Mouse (Mus musculus) thymus, postnatal 10 days (tissue): ENCODE measurements at regions not wholly inside any gene's neighbourhood (a gene's known extent, or its start where the extent isn't known, plus 50 kb on each side); places are given as distances from the start of the nearest gene placed in this dataset.
A peak's percentile ranks its signal among the peaks of the same experiment; 100 is the strongest.

Experiments used
- DNase-seq, 2 experiments: peaks; one replicate each; pipeline ENCODE4 v3.0.0; 2021; ENCODE audit warnings: low spot score in 2 of 2

DNA sequence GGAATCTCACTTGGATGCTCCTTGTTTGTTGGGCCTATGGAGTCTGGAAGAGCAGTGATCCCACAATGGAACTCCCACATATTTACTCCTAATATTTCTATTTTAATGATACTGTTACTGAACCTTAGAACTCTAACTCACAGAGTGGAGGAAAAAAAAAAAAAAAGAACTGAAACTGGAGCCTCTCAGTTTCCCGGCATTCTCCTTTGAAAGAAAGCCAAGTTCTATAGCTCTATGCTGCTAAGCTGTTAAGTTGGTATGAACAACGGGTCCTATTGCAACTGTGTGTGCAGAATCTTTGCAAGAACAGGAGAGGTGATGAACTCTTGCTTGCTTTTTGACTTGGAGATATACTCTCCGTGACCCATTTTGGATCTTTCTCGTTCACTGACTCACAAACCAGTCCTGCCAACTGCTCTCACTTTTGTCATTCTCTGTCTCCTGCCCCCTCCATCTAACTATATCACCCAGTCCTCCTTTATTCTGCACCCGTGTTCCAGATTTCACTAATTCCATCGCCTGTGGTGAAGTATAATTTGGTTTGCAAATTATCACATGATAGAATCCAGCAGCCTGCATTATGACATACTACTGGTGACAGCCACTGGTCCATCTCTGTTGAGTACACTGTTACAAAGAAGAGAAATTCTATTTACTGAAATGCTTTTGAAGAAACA, 92.6 kb upstream of the Ctsc start:
- DNase-seq: no peak

DNA sequence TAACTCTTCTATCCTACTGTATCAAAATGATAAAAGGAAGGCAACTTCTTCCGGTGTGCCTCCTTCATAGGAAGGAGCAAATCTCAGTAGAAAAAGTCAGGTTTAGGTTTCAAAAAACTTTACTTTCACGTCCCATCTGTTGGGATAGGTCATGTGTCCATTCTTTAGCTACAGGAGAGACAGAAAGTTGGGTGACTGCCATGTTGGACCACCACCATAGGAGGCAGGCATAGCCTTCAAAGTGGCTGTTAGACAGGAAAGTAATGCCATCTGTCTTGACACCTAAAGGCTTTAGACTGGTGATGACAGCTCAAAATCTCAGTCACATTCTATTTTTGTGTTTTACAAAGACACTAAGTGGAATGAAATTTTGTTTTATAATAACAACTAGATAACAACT, 90.3 kb upstream of the Ctsc start:
- DNase-seq: no peak

GRCm38 (mm10) chr7:88192771-88193170, 85.1 kb upstream of the Ctsc start:
- no peak for DNase-seq

GRCm38 (mm10) chr7:88199043-88199442, 78.8 kb upstream of the Ctsc start:
- no peak for DNase-seq

GRCm38 (mm10) chr7:88199929-88200538, 77.9 kb upstream of the Ctsc start:
- DNase-seq: no peak

DNA sequence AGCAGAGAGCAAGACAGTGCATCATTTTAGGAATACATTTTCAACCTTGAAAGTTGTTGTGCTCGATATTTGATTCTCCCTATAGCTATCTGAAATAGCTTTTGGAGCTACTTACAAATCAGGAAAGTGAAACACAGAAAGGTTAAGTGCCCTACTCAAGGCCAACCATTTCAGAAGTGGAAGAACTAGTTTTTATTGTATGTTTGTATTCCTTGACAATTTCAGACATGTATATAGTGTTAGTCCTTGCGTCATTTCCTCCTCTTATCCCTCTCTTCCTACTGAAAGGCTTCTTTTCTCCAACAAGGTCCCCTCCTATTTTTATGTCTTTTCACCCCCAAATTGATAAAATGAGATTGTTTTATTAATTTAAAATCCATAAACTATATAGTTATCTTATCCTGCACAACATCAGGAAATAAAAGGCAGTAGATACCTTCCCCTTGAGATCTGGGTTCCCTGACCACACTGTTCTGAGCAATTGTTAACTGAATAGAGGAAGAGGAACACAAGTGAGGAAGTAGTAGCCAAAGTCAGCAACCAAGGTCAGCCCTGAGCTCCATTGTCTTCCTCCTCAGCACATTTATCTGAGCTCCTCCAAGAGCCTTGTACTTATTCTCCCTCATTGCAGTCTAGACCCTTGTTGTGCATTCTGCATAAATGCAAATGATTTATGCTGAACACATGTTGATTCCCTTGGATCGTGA, 76.1 kb upstream of the Ctsc start:
- DNase-seq: no peak

- peak in 1 of 2 experiments; percentile 11 for DNase-seq
These were observed 71.6 kb upstream of the Ctsc start for GRCm38 (mm10) chr7:88206223-88206827.

DNA sequence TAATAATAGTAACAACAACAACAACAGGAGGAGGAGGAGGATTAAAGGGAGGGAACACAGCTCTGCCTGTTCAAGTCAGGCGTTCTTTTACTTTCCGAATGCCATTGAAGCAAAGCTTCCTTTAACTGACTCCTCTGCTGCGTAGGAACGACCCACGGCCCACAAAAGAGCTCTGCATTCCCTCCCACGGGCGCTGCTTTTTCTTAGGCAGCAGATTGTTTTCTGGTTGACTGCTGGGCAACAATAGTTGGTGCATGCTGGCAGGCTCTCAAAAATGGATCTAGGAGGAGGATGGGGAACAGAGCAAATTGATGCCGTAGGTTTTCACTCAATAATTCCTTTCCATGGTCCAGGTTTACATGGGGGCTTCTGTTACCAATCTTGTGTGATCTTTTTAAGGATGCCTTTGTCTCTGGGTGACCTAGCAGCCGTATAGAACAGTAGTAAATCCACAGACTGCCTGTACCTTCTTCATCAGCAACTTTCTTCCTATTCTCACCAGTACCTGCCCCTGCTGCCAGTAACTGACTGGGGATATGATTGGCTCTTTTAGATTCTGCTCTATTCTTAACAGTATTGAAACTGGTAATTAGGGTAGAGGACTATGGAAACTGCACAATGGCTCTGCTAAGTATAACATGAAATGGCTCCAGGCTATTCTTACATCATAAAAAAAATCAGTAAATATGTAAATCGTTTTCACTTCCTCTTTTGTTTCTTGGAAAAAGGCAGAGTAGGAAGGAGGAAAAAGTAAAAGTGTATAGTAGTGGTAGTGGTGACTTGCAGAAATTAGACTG, 70.8 kb upstream of the Ctsc start:
- no peak for DNase-seq

DNA sequence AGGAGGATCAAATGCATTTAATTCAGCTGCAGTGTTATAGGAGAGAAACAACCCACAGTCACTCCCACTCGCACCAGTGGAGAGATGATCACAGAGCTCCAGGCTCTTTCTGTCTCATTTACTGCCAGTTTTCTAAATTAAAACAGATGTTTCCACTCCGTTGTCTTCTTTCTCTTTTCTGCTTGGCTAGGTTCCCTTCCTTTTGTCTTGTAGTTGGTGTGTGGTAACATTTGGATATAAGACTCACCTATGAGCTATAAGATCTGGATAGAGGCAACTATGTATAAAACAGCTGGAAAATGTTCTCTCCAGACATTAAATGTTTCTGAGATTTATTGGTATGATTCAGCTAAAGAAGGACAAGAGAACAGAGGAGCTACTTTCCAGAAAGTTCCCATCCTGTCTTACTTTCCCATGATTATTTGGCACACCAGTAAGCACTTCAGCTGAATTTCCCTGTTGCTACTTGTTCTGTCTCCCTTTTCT, 63.1 kb upstream of the Ctsc start:
- no peak for DNase-seq

GRCm38 (mm10) chr7:88215425-88215824, 62.5 kb upstream of the Ctsc start:
- no peak for DNase-seq

DNA sequence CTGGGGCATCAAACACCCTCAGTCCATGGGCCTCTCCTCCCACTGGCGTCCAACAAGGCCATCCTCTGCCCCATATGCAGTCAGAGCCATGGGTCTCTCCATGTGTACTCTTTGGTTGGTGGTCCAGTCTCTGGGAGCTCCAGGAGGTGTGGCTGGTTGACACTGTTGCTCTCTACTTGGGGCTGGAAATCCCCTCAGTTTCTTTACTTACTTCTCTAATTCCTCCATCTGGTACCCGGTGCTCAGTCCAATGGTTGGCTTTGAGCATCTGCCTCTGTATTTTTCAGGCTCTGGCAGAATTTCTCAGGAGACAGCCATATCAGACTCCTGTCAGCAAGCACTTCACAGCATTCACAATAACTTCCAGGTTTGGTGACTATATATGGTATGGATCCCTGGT, 55.7 kb upstream of the Ctsc start:
- no peak for DNase-seq

GRCm38 (mm10) chr7:88225800-88226199, 52.1 kb upstream of the Ctsc start:
- DNase-seq: no peak
